Mouse (Mus musculus): Measurements from ENCODE around the gene Iba57. TPM values are rescaled to one million over a fixed set of nuclear protein-coding genes. Genes with fewer than 3 reads are reported as not detected.
A peak's percentile ranks its signal among the peaks of the same experiment; 100 is the strongest.

Iba57 gene
- polyA plus RNA-seq, 1 experiment from 2014 or later, result 6.5 TPM

GRCm38 (mm10) chr11:59149302-59149701, 14.2 kb downstream of the Iba57 start:
- Histone ChIP-seq H3K9me3 (replicated peaks) (no peaks in the 10 kb centered on the region), H3K4me1 (no peaks in the 10 kb centered on the region), H3K4me3 (replicated peaks) (no peak overlapping the region), H3K27me3 (no peaks in the 10 kb centered on the region), H3K36me3 (no peaks in the 10 kb centered on the region), H3K4me2 (replicated peaks) (no peak overlapping the region), H3K9ac (no peak overlapping the region), H3K27ac (replicated peaks) (no peak overlapping the region)
- no peak for ATAC-seq (ENCODE audit: insufficient number of reproducible peaks, low FRiP score, low TSS enrichment, low read depth)
- 71% methylated on average over 3 of the region's 3 CpGs for WGBS

GRCm38 (mm10) chr11:59142962-59143361, 20.6 kb downstream of the Iba57 start:
- WGBS, result 70% methylated on average over 5 of the region's 5 CpGs
- Histone ChIP-seq H3K4me3 (replicated peaks) (no peak overlapping the region), H3K27ac (replicated peaks) (no peak overlapping the region)

GRCm38 (mm10) chr11:59141772-59142370, 21.7 kb downstream of the Iba57 start:
- H3K36me3 ChIP-seq, result no peaks in the 10 kb centered on the region
- ATAC-seq (ENCODE audit: insufficient number of reproducible peaks, low FRiP score, low TSS enrichment, low read depth), result no peak
- 0 out of 2 replicates have a peak, but pooled peaks cover 4% of the 10 kb centered on the region for H3K4me1 ChIP-seq
- no peaks in the 10 kb centered on the region for H3K9me3 ChIP-seq (replicated peaks)
- peaks cover 21% of the 10 kb centered on the region for H3K27me3 ChIP-seq
- 8% methylated on average over 14 of the region's 14 CpGs for WGBS
- H3K4me3 ChIP-seq (replicated peaks), result 0 out of 2 replicates have a peak overlapping the region, but pooled peaks have one; percentile 8
- H3K27ac ChIP-seq (replicated peaks), result no peak overlapping the region
- no peak overlapping the region for H3K9ac ChIP-seq
- H3K4me2 ChIP-seq (replicated peaks), result peak overlapping the region; percentile 35

More at GRCm38 (mm10) chr11:59142962-59143361, 20.6 kb downstream of the Iba57 start:
- H3K9me3 ChIP-seq (replicated peaks), result no peaks in the 10 kb centered on the region
- H3K9ac ChIP-seq, result no peak overlapping the region
- no peak overlapping the region for H3K4me2 ChIP-seq (replicated peaks)
- no peaks in the 10 kb centered on the region for H3K36me3 ChIP-seq
- H3K4me1 ChIP-seq, result 0 out of 2 replicates have a peak, but pooled peaks cover 4% of the 10 kb centered on the region
- peaks cover 10% of the 10 kb centered on the region for H3K27me3 ChIP-seq
- no peak for ATAC-seq (ENCODE audit: insufficient number of reproducible peaks, low FRiP score, low TSS enrichment, low read depth)

- Histone ChIP-seq H3K9ac (no peak overlapping the region), H3K27me3 (peaks cover 51% of the 10 kb centered on the region)
Measured at GRCm38 (mm10) chr11:59138537-59139486, 24.7 kb downstream of the Iba57 start.

GRCm38 (mm10) chr11:59136994-59137706, 26.4 kb downstream of the Iba57 start:
- no peak for ATAC-seq (ENCODE audit: insufficient number of reproducible peaks, low FRiP score, low TSS enrichment, low read depth)
- H3K4me3 ChIP-seq (replicated peaks), result no peak overlapping the region
- H3K4me2 ChIP-seq (replicated peaks), result no peak overlapping the region
- no peaks in the 10 kb centered on the region for H3K36me3 ChIP-seq
- peaks cover 18% of the 10 kb centered on the region for H3K4me1 ChIP-seq
- no peak overlapping the region for H3K27ac ChIP-seq (replicated peaks)
- peaks cover 68% of the 10 kb centered on the region for H3K27me3 ChIP-seq
- WGBS, result 60% methylated on average over 12 of the region's 12 CpGs
- H3K9ac ChIP-seq, result no peak overlapping the region
- H3K9me3 ChIP-seq (replicated peaks), result no peaks in the 10 kb centered on the region

More at GRCm38 (mm10) chr11:59138537-59139486, 24.7 kb downstream of the Iba57 start:
- peaks cover 18% of the 10 kb centered on the region for H3K4me1 ChIP-seq
- ATAC-seq (ENCODE audit: insufficient number of reproducible peaks, low FRiP score, low TSS enrichment, low read depth), result no peak
- 0 out of 2 replicates have a peak overlapping the region, but pooled peaks have one; percentile 7 for H3K4me3 ChIP-seq (replicated peaks)
- no peaks in the 10 kb centered on the region for H3K9me3 ChIP-seq (replicated peaks)
- no peak overlapping the region for H3K4me2 ChIP-seq (replicated peaks)
- WGBS, result 43% methylated on average over 19 of the region's 19 CpGs
- H3K36me3 ChIP-seq, result no peaks in the 10 kb centered on the region
- no peak overlapping the region for H3K27ac ChIP-seq (replicated peaks)

GRCm38 (mm10) chr11:59135904-59136452, 27.6 kb downstream of the Iba57 start, which contains the start of gene Obscn:
Gene Obscn, minus strand, starts transcription at chr11:59136402.
- no peak within 1 kb of the TSS for H3K27ac ChIP-seq (replicated peaks)
- 20% methylated on average over 44 of the region's 44 CpGs for WGBS
- H3K4me1 ChIP-seq, result peaks cover 15% of the 10 kb centered on the region
- H3K4me2 ChIP-seq (replicated peaks), result peak within 1 kb of the TSS; percentile 34
- H3K9me3 ChIP-seq (replicated peaks), result no peaks in the 10 kb centered on the region
- no peak within 1 kb of the TSS for H3K9ac ChIP-seq
- no peaks in the 10 kb centered on the region for H3K36me3 ChIP-seq
- peaks cover 72% of the 10 kb centered on the region for H3K27me3 ChIP-seq
- H3K4me3 ChIP-seq (replicated peaks), result peak within 1 kb of the TSS; percentile 16
- no peak for ATAC-seq (ENCODE audit: insufficient number of reproducible peaks, low FRiP score, low TSS enrichment, low read depth)

GRCm38 (mm10) chr11:59135051-59135820, 28.3 kb downstream of the Iba57 start:
- Histone ChIP-seq H3K9me3 (replicated peaks) (no peaks in the 10 kb centered on the region), H3K9ac (no peak overlapping the region), H3K27me3 (peaks cover 72% of the 10 kb centered on the region), H3K4me2 (replicated peaks) (peak overlapping the region; percentile 34), H3K36me3 (no peaks in the 10 kb centered on the region), H3K4me1 (peaks cover 15% of the 10 kb centered on the region), H3K4me3 (replicated peaks) (peak overlapping the region; percentile 16), H3K27ac (replicated peaks) (no peak overlapping the region)
- WGBS, result 5% methylated on average over 55 of the region's 55 CpGs
- ATAC-seq (ENCODE audit: insufficient number of reproducible peaks, low FRiP score, low TSS enrichment, low read depth), result no peak

GRCm38 (mm10) chr11:59134373-59134997, 29.1 kb downstream of the Iba57 start:
- Histone ChIP-seq H3K4me1 (peaks cover 15% of the 10 kb centered on the region), H3K36me3 (no peaks in the 10 kb centered on the region), H3K4me2 (replicated peaks) (peak overlapping the region; percentile 32; the same call in 1 of the 2 replicates), H3K9me3 (replicated peaks) (no peaks in the 10 kb centered on the region), H3K9ac (no peak overlapping the region), H3K27me3 (peaks cover 72% of the 10 kb centered on the region), H3K4me3 (replicated peaks) (peak overlapping the region; percentile 20; the same call in 1 of the 2 replicates), H3K27ac (replicated peaks) (no peak overlapping the region)
- 5% methylated on average over 35 of the region's 35 CpGs for WGBS
- no peak for ATAC-seq (ENCODE audit: insufficient number of reproducible peaks, low FRiP score, low TSS enrichment, low read depth)

- Histone ChIP-seq H3K27ac (replicated peaks) (no peak overlapping the region), H3K4me2 (replicated peaks) (no peak overlapping the region), H3K9me3 (replicated peaks) (no peaks in the 10 kb centered on the region), H3K4me1 (peaks cover 15% of the 10 kb centered on the region), H3K36me3 (no peaks in the 10 kb centered on the region), H3K9ac (no peak overlapping the region), H3K4me3 (replicated peaks) (no peak overlapping the region), H3K27me3 (peaks cover 53% of the 10 kb centered on the region)
- ATAC-seq (ENCODE audit: insufficient number of reproducible peaks, low FRiP score, low TSS enrichment, low read depth), result no peak
- WGBS, result 59% methylated on average over 2 of the region's 3 CpGs
Measured at GRCm38 (mm10) chr11:59132065-59132464, 31.5 kb downstream of the Iba57 start.
